Mouse (Mus musculus) liver, embryonic 11.5 days (tissue): ENCODE measurements around the gene Rnd1. TPM values are rescaled to one million over a fixed set of nuclear protein-coding genes. Genes with fewer than 3 reads are reported as not detected.

Source experiments
- ATAC-seq: fragments of 200-750 bp; cut with Nextera tagmentation; replicated peaks from 2 replicates; pipeline ENCODE4 v1.8.0; 2017; ENCODE audit warnings: moderate number of reproducible peaks, mild to moderate bottlenecking, moderate TSS enrichment, moderate library complexity; ENCODE audit not compliant: low FRiP score
- DNase-seq: peaks from one replicate; pipeline ENCODE4 v3.0.0-alpha.2; 2017; ENCODE audit warnings: low spot score
- H3K27ac ChIP-seq: fragments of 300-500 bp; sonication (generic); 2 replicates; pipeline ENCODE4 v1.5.1; 2014; ENCODE audit warnings: mild to moderate bottlenecking, low read depth, low read length, control low read depth
- H3K27me3 ChIP-seq: fragments of 300-500 bp; sonication (generic); replicated peaks from 2 replicates; pipeline ENCODE4 v1.6.1; 2014; ENCODE audit warnings: low read length, mixed read lengths; ENCODE audit not compliant: control insufficient read depth, insufficient read depth
- H3K36me3 ChIP-seq: fragments of 300-500 bp; sonication (generic); 2 replicates; pipeline ENCODE4 v1.6.1; 2014; ENCODE audit warnings: mild to moderate bottlenecking, low read length, moderate library complexity, mixed read lengths; ENCODE audit not compliant: control insufficient read depth, insufficient read depth
- H3K4me1 ChIP-seq: fragments of 300-500 bp; sonication (generic); replicated peaks from 2 replicates; pipeline ENCODE4 v1.6.1; 2014; ENCODE audit warnings: low read length, mixed read lengths; ENCODE audit not compliant: control insufficient read depth, insufficient read depth
- H3K4me2 ChIP-seq: fragments of 300-500 bp; sonication (generic); 2 replicates; pipeline ENCODE4 v1.6.1; 2014; ENCODE audit warnings: mild to moderate bottlenecking, control low read depth, moderate library complexity
- H3K4me3 ChIP-seq: fragments of 300-500 bp; sonication (generic); 2 replicates; pipeline ENCODE4 v1.5.1; 2014; ENCODE audit warnings: low read depth, low read length, control low read depth
- H3K9ac ChIP-seq: fragments of 300-500 bp; sonication (generic); 2 replicates; pipeline ENCODE4 v1.6.1; 2014; ENCODE audit warnings: low read depth, low read length, control low read depth
- H3K9me3 ChIP-seq: fragments of 300-500 bp; sonication (generic); 2 replicates; pipeline ENCODE4 v1.6.1; 2016; ENCODE audit warnings: low read length, inconsistent platforms, mixed read lengths; ENCODE audit not compliant: control insufficient read depth
- WGBS: fragments of 180-500 bp; shearing (Covaris S2); extraction: QIAGEN DNeasy Blood & Tissue Kit; methylation state at CpG from one replicate; pipeline ENCODE4 v1.1.7; 2014; 5-methylcytosine and 5-hydroxymethylcytosine counted together
- polyA plus RNA-seq: library from polyadenylated mRNA; unstranded; fragments of >200 nt; fragmentation: Nextera tagmentation; extraction: Ambion mirVana; gene quantifications from 2 replicates; pipeline ENCODE4 v1.2.1, GENCODE M21; 2014

Gene Rnd1
- polyA plus RNA-seq, 1 experiment from 2014 or later = 0.60 TPM

- Histone ChIP-seq H3K9ac (no peak overlapping the region), H3K36me3 (no peaks in the 10 kb centered on the region), H3K4me3 (no peak overlapping the region), H3K4me2 (no peak overlapping the region), H3K4me1 (no peaks in the 10 kb centered on the region), H3K27ac (no peak overlapping the region), H3K27me3 (peaks cover 3% of the 10 kb centered on the region), H3K9me3 (no peaks in the 10 kb centered on the region)
- ATAC-seq (no peak), DNase-seq (no peak)
- WGBS = 62% methylated on average over 3 of the region's 3 CpGs
These were observed 8.7 kb upstream of the Rnd1 start for GRCm38 (mm10) chr15:98685926-98686325.

GRCm38 (mm10) chr15:98683746-98684145 is 6.5 kb upstream of the Rnd1 start:
- WGBS = 61% methylated on average over 1 of the region's 1 CpGs
- no peak overlapping the region for H3K4me2 ChIP-seq
- DNase-seq = no peak
- no peak overlapping the region for H3K4me3 ChIP-seq
- H3K9ac ChIP-seq = no peak overlapping the region
- no peak for ATAC-seq
- H3K36me3 ChIP-seq = no peaks in the 10 kb centered on the region
- H3K9me3 ChIP-seq = no peaks in the 10 kb centered on the region
- no peak overlapping the region for H3K27ac ChIP-seq
- peaks cover 4% of the 10 kb centered on the region for H3K27me3 ChIP-seq
- no peaks in the 10 kb centered on the region for H3K4me1 ChIP-seq

GRCm38 (mm10) chr15:98683177-98683576 is 5.9 kb upstream of the Rnd1 start:
- 57% methylated on average over 10 of the region's 10 CpGs for WGBS
- no peak overlapping the region for H3K4me2 ChIP-seq

GRCm38 (mm10) chr15:98681633-98682032 is 4.4 kb upstream of the Rnd1 start:
- no peak for DNase-seq
- Histone ChIP-seq H3K9me3 (no peaks in the 10 kb centered on the region), H3K4me1 (peaks cover 9% of the 10 kb centered on the region), H3K4me2 (no peak overlapping the region), H3K9ac (no peak overlapping the region), H3K4me3 (no peak overlapping the region), H3K27me3 (peaks cover 18% of the 10 kb centered on the region), H3K27ac (no peak overlapping the region), H3K36me3 (no peaks in the 10 kb centered on the region)
- no peak for ATAC-seq
- 65% methylated on average over 7 of the region's 7 CpGs for WGBS

More at GRCm38 (mm10) chr15:98683177-98683576, 5.9 kb upstream of the Rnd1 start:
- Histone ChIP-seq H3K9ac (no peak overlapping the region), H3K4me1 (no peaks in the 10 kb centered on the region), H3K9me3 (no peaks in the 10 kb centered on the region), H3K27me3 (peaks cover 4% of the 10 kb centered on the region), H3K27ac (no peak overlapping the region), H3K36me3 (no peaks in the 10 kb centered on the region), H3K4me3 (no peak overlapping the region)
- ATAC-seq = no peak
- no peak for DNase-seq

- Histone ChIP-seq H3K9ac (no peak overlapping the region), H3K4me3 (no peak overlapping the region), H3K9me3 (no peaks in the 10 kb centered on the region), H3K27me3 (peaks cover 27% of the 10 kb centered on the region), H3K4me1 (peaks cover 12% of the 10 kb centered on the region), H3K27ac (no peak overlapping the region), H3K4me2 (no peak overlapping the region), H3K36me3 (no peaks in the 10 kb centered on the region)
- 81% methylated on average over 8 of the region's 8 CpGs for WGBS
- DNase-seq (no peak), ATAC-seq (no peak)
These were observed 3.4 kb upstream of the Rnd1 start for GRCm38 (mm10) chr15:98680660-98681059.

- Histone ChIP-seq H3K9me3 (no peaks in the 10 kb centered on the region), H3K4me1 (peaks cover 12% of the 10 kb centered on the region), H3K4me2 (no peak overlapping the region), H3K4me3 (no peak overlapping the region), H3K27me3 (peaks cover 47% of the 10 kb centered on the region), H3K36me3 (no peaks in the 10 kb centered on the region), H3K9ac (no peak overlapping the region), H3K27ac (no peak overlapping the region)
- ATAC-seq (no peak), DNase-seq (no peak)
- WGBS = 54% methylated on average over 7 of the region's 7 CpGs
These were observed 716 bp upstream of the Rnd1 start for GRCm38 (mm10) chr15:98677977-98678376.

GRCm38 (mm10) chr15:98676471-98676870 is 790 bp downstream of the Rnd1 start:
- WGBS = 7% methylated on average over 9 of the region's 9 CpGs
- H3K4me1 ChIP-seq = peaks cover 12% of the 10 kb centered on the region
- peak overlapping the region; percentile 82 for H3K4me2 ChIP-seq
- H3K27me3 ChIP-seq = peaks cover 47% of the 10 kb centered on the region
- H3K27ac ChIP-seq = no peak overlapping the region
- ATAC-seq = no peak
- peak overlapping the region; percentile 44 for H3K4me3 ChIP-seq
- no peaks in the 10 kb centered on the region for H3K36me3 ChIP-seq
- H3K9ac ChIP-seq = no peak overlapping the region
- DNase-seq = no peak
- H3K9me3 ChIP-seq = no peaks in the 10 kb centered on the region

GRCm38 (mm10) chr15:98675634-98676250 is 1.5 kb downstream of the Rnd1 start:
- Histone ChIP-seq H3K4me2 (peak overlapping the region; percentile 9; the same call in 1 of the 2 replicates), H3K4me3 (no peak overlapping the region)
- WGBS = 12% methylated on average over 14 of the region's 14 CpGs

GRCm38 (mm10) chr15:98674994-98675545 is 2.2 kb downstream of the Rnd1 start:
- ATAC-seq = no peak
- Histone ChIP-seq H3K4me1 (peaks cover 12% of the 10 kb centered on the region), H3K27me3 (peaks cover 43% of the 10 kb centered on the region), H3K36me3 (no peaks in the 10 kb centered on the region), H3K27ac (no peak overlapping the region), H3K9me3 (no peaks in the 10 kb centered on the region), H3K4me3 (no peak overlapping the region), H3K9ac (no peak overlapping the region), H3K4me2 (no peak overlapping the region)
- DNase-seq = no peak
- 37% methylated on average over 11 of the region's 11 CpGs for WGBS

More at GRCm38 (mm10) chr15:98675634-98676250, 1.5 kb downstream of the Rnd1 start:
- Histone ChIP-seq H3K27me3 (peaks cover 43% of the 10 kb centered on the region), H3K4me1 (peaks cover 12% of the 10 kb centered on the region), H3K9me3 (no peaks in the 10 kb centered on the region), H3K9ac (no peak overlapping the region), H3K27ac (no peak overlapping the region), H3K36me3 (no peaks in the 10 kb centered on the region)
- DNase-seq (no peak), ATAC-seq (no peak)
